Mouse (Mus musculus) myocyte (in vitro differentiated cells): Measurements from ENCODE around the gene Sirt3. TPM values are rescaled to one million over a fixed set of nuclear protein-coding genes. Genes with fewer than 3 reads are reported as not detected.

Source experiments
- H3K27me3 ChIP-seq: one replicate; pipeline ENCODE4 v1.6.1; 2011; ENCODE audit not compliant: control insufficient read depth, insufficient read depth, insufficient read length
- H3K36me3 ChIP-seq: one replicate; pipeline ENCODE4 v1.6.1; 2011; ENCODE audit not compliant: control insufficient read depth, insufficient read depth
- H3K4me2 ChIP-seq: one replicate; pipeline ENCODE4 v1.6.1; 2011; ENCODE audit warnings: low read depth, control low read depth
- H3K4me3 ChIP-seq: one replicate; pipeline ENCODE4 v1.5.1; 2011; ENCODE audit warnings: mild to moderate bottlenecking, control low read depth, moderate library complexity
- H3K79me2 ChIP-seq: one replicate; pipeline ENCODE4 v1.6.1; 2011; ENCODE audit not compliant: control insufficient read depth, insufficient read depth
- H3ac ChIP-seq: one replicate; pipeline ENCODE4 v1.6.1; 2011; ENCODE audit not compliant: control insufficient read depth, insufficient read length
- CEBPB ChIP-seq: IDR thresholded peaks from 2 replicates; pipeline ENCODE4 v1.6.1; 2011; ENCODE audit warnings: mild to moderate bottlenecking, moderate library complexity; ENCODE audit not compliant: poor library complexity, insufficient read depth, severe bottlenecking
- E2F4 ChIP-seq: IDR thresholded peaks from one replicate; pipeline ENCODE4 v1.6.1; 2011; ENCODE audit warnings: mild to moderate bottlenecking, control low read depth, moderate library complexity; ENCODE audit not compliant: insufficient read depth
- MAX ChIP-seq: IDR thresholded peaks from one replicate; pipeline ENCODE4 v1.6.1; 2011; ENCODE audit warnings: low read depth, mild to moderate bottlenecking, control low read depth
- MYOD1 ChIP-seq, 3 experiments: IDR thresholded peaks; one replicate each; pipeline ENCODE4 v1.6.1; 2011; ENCODE audit warnings: control low read depth in 2 of 3, low read depth in 2 of 3, mild to moderate bottlenecking in 2 of 3, moderate library complexity in 1 of 3; ENCODE audit not compliant: insufficient read length in 2 of 3, control insufficient read depth in 1 of 3
- MYOG ChIP-seq, 3 experiments: IDR thresholded peaks; one replicate each; pipeline ENCODE4 v1.6.1; 2011; ENCODE audit warnings: control low read depth in 2 of 3, low read depth in 2 of 3, mild to moderate bottlenecking in 2 of 3; ENCODE audit not compliant: insufficient read length in 2 of 3, control insufficient read depth in 1 of 3, insufficient read depth in 1 of 3
- POLR2A ChIP-seq: IDR thresholded peaks from one replicate; pipeline ENCODE4 v1.6.1; 2011; ENCODE audit warnings: low read depth, mild to moderate bottlenecking, control low read depth, moderate library complexity; ENCODE audit not compliant: insufficient read length
- POLR2AphosphoS2 ChIP-seq: IDR thresholded peaks from one replicate; pipeline ENCODE4 v1.6.1; 2011; ENCODE audit warnings: low read depth, control low read depth; ENCODE audit not compliant: insufficient read length
- REST ChIP-seq: IDR thresholded peaks from one replicate; pipeline ENCODE4 v1.6.1; 2011; ENCODE audit warnings: mild to moderate bottlenecking, control low read depth, moderate library complexity; ENCODE audit not compliant: insufficient read depth, insufficient read length
- SRF ChIP-seq: IDR thresholded peaks from one replicate; pipeline ENCODE4 v1.6.1; 2011; ENCODE audit warnings: low read depth; ENCODE audit not compliant: control insufficient read depth, insufficient read length
- TCF12 ChIP-seq: IDR thresholded peaks from one replicate; pipeline ENCODE4 v1.6.1; 2011; ENCODE audit warnings: mild to moderate bottlenecking, control low read depth; ENCODE audit not compliant: poor library complexity, insufficient read depth, severe bottlenecking
- TCF3 ChIP-seq: IDR thresholded peaks from one replicate; pipeline ENCODE4 v1.6.1; 2011; ENCODE audit warnings: low read depth, control low read depth; ENCODE audit not compliant: insufficient read length
- USF1 ChIP-seq: IDR thresholded peaks from one replicate; pipeline ENCODE4 v1.6.1; 2011; ENCODE audit warnings: low read depth, mild to moderate bottlenecking, control low read depth, moderate library complexity
- polyA plus RNA-seq: library from polyadenylated mRNA; unstranded; fragments of >200 nt; fragmentation: generic; extraction: Trizol; gene quantifications from one replicate; pipeline ENCODE4 v1.2.1, GENCODE M21; 2012; ENCODE audit warnings: missing spikeins

Gene Sirt3
- polyA plus RNA-seq, 1 experiment: 28.8 TPM

DNA sequence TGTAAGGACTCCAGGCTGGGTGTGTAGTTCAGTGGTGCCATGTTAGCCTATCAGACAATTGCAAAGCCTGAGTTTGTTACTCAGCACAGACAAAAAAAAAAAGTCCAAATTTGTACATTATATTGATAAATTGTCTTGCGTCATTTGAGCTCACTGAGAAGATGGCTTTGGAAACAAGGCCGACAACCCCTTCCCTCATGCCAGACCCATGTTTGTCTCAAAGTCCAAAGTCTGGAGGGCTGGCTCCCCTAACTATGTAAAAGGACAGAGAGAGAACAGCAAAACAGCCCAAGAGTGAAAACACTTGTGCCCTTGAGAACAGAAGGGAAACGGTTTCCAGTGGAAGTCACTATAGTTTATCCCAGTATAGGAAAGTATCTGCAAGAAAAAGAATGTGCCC, 1.7 kb downstream of the Sirt3 start:
- H3ac ChIP-seq: no peak overlapping the region
- peaks cover 30% of the 10 kb centered on the region for H3K79me2 ChIP-seq
- TF ChIP-seq POLR2A (no peak), MYOG (IDR thresholded peaks at IDR 0.05; ENCODE audit: control insufficient read depth in 1 of 3, insufficient read depth in 1 of 3, insufficient read length in 2 of 3, low read depth in 2 of 3) (no peak), MAX (no peak), POLR2AphosphoS2 (no peak), TCF3 (no peak), TCF12 (no peak), SRF (no peak), E2F4 (no peak), MYOD1 (IDR thresholded peaks at IDR 0.05; ENCODE audit: control insufficient read depth in 1 of 3, insufficient read length in 2 of 3, low read depth in 2 of 3) (no peak), REST (no peak), CEBPB (no peak), USF1 (no peak)
- no peak overlapping the region for H3K4me3 ChIP-seq
- peak overlapping the region; percentile 99 for H3K4me2 ChIP-seq
- H3K36me3 ChIP-seq: peaks cover 3% of the 10 kb centered on the region
- no peaks in the 10 kb centered on the region for H3K27me3 ChIP-seq

DNA sequence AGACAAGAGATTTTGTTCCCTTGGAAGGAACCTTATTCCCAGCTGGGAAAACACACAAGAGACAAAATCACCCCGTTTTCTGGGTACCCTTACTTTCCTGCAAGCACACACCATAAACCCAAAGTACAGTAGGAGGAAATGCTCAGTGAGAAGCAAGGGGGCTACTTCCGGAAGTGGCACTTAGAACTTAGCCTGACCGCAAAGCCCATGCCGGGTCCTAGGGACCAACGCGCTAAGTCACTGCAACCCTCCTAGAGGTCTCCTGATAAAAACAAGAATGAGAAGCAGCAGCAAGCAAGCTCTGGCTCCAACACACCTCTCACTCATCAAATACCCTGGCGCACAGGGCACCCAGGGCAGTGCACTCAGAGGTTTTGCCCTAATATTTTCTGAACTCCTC, 2.8 kb downstream of the Sirt3 start:
- Histone ChIP-seq H3K4me3 (no peak overlapping the region), H3ac (no peak overlapping the region), H3K36me3 (peaks cover 7% of the 10 kb centered on the region), H3K79me2 (peaks cover 21% of the 10 kb centered on the region), H3K27me3 (no peaks in the 10 kb centered on the region), H3K4me2 (no peak overlapping the region)
- no peak for TF ChIP-seq POLR2A
- TF ChIP-seq SRF: no peak
- TF ChIP-seq USF1: no peak
- no peak for TF ChIP-seq E2F4
- TF ChIP-seq MAX: no peak

DNA sequence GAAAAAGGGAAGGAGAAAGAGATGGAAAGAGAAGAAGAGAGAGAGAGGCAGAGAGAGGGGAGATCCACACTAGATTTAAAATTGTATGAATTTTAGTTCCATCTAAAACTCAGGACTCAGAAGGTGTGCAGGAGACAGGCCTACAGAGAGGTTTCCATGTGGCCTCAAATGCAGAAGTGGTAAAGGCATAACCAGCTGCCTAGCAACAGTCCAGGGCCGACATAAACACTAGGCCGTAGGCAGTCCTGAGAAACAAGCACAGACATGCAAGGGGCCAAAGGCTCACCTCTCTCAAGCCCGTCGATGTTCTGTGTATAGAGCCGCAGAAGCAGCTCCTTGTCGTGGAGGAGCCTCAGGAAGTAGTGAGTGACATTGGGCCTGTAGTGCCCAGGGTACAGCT, 4.7 kb downstream of the Sirt3 start:
- Histone ChIP-seq H3K27me3 (no peaks in the 10 kb centered on the region), H3K36me3 (peaks cover 7% of the 10 kb centered on the region), H3ac (no peak overlapping the region), H3K4me3 (no peak overlapping the region), H3K79me2 (peaks cover 1% of the 10 kb centered on the region), H3K4me2 (no peak overlapping the region)
- TF ChIP-seq MYOG (IDR thresholded peaks at IDR 0.05; ENCODE audit: control insufficient read depth in 1 of 3, insufficient read depth in 1 of 3, insufficient read length in 2 of 3, low read depth in 2 of 3): no peak
- no peak for TF ChIP-seq SRF
- no peak for TF ChIP-seq REST
- TF ChIP-seq MYOD1 (IDR thresholded peaks at IDR 0.05; ENCODE audit: control insufficient read depth in 1 of 3, insufficient read length in 2 of 3, low read depth in 2 of 3): no peak
- no peak for TF ChIP-seq E2F4
- TF ChIP-seq TCF12: no peak
- TF ChIP-seq USF1: no peak
- TF ChIP-seq MAX: no peak
- TF ChIP-seq POLR2AphosphoS2: no peak
- TF ChIP-seq POLR2A: no peak
- no peak for TF ChIP-seq TCF3
- no peak for TF ChIP-seq CEBPB

DNA sequence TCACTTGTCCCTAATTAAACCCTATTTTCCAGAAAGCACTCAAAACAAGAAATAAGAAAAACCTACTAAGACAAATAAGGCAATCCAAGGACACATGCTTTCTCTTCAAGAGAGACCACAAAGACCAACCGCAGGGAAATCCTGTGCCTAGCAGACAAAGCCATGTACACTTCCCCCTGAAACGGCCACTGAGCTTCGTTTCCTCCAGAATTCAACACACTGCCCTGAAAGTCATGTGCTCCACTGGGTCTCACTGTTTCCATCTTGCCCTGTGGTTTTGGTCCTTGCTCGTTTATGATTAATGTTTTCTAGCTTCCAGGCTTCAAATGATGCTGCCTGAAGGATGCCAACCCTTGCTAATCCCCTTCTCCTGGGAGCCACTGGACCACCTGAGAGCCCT, 7.9 kb downstream of the Sirt3 start:
- Histone ChIP-seq H3ac (no peak overlapping the region), H3K4me3 (no peak overlapping the region), H3K27me3 (no peaks in the 10 kb centered on the region), H3K79me2 (no peaks in the 10 kb centered on the region), H3K36me3 (peaks cover 16% of the 10 kb centered on the region), H3K4me2 (no peak overlapping the region)
- no peak for TF ChIP-seq TCF3
- no peak for TF ChIP-seq CEBPB
- TF ChIP-seq USF1: no peak
- TF ChIP-seq MYOD1 (IDR thresholded peaks at IDR 0.05; ENCODE audit: control insufficient read depth in 1 of 3, insufficient read length in 2 of 3, low read depth in 2 of 3): no peak
- no peak for TF ChIP-seq MAX
- no peak for TF ChIP-seq SRF
- no peak for TF ChIP-seq E2F4
- TF ChIP-seq MYOG (IDR thresholded peaks at IDR 0.05; ENCODE audit: control insufficient read depth in 1 of 3, insufficient read depth in 1 of 3, insufficient read length in 2 of 3, low read depth in 2 of 3): no peak
- no peak for TF ChIP-seq POLR2AphosphoS2
- no peak for TF ChIP-seq REST
- TF ChIP-seq POLR2A: no peak
- TF ChIP-seq TCF12: no peak

DNA sequence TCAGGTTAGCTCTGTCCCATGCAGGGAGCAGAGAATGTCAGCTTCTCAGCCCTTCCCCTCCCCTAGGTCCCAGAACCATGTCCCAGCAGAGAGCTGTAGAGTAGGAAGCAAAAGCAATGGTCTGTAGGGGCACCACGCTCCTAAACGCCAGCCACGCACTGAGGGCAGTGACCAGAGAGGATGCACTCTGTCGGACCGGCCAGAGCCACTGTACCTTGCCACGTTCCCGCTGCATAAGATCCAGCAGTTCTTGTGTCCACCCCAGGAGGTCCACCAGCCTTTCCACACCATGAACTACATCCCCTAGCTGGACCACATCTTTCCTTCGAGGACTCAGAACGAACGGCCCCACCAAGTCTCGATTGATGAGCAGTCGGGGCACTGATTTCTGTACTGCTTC, 17.3 kb downstream of the Sirt3 start:
- Histone ChIP-seq H3K4me3 (no peak overlapping the region), H3K27me3 (no peaks in the 10 kb centered on the region), H3ac (no peak overlapping the region), H3K4me2 (no peak overlapping the region), H3K36me3 (peaks cover 35% of the 10 kb centered on the region), H3K79me2 (peaks cover 18% of the 10 kb centered on the region)
- TF ChIP-seq SRF: no peak
- TF ChIP-seq E2F4: no peak
- TF ChIP-seq POLR2A: peak; percentile 32
- no peak for TF ChIP-seq TCF3
- TF ChIP-seq TCF12: no peak
- TF ChIP-seq POLR2AphosphoS2: peak; percentile 98
- no peak for TF ChIP-seq USF1
- no peak for TF ChIP-seq MYOD1 (IDR thresholded peaks at IDR 0.05; ENCODE audit: control insufficient read depth in 1 of 3, insufficient read length in 2 of 3, low read depth in 2 of 3)
- TF ChIP-seq MYOG (IDR thresholded peaks at IDR 0.05; ENCODE audit: control insufficient read depth in 1 of 3, insufficient read depth in 1 of 3, insufficient read length in 2 of 3, low read depth in 2 of 3): no peak
- no peak for TF ChIP-seq MAX
- TF ChIP-seq CEBPB: no peak
- no peak for TF ChIP-seq REST
